Mouse (Mus musculus) embryonic fibroblast, embryonic 13.5 days (primary cell): Measurements from ENCODE around the gene Gm32742.

ENCODE experiments used
- CTCF ChIP-seq: IDR thresholded peaks from 2 replicates; pipeline ENCODE4 v1.5.1; 2011; ENCODE audit warnings: mild to moderate bottlenecking, control low read depth, low read length, moderate library complexity, borderline replicate concordance; ENCODE audit not compliant: insufficient read depth
- POLR2A ChIP-seq: IDR thresholded peaks from 2 replicates; pipeline ENCODE4 v1.6.1; 2011; ENCODE audit warnings: low read depth, mild to moderate bottlenecking, control low read depth, low read length, moderate library complexity

DNA sequence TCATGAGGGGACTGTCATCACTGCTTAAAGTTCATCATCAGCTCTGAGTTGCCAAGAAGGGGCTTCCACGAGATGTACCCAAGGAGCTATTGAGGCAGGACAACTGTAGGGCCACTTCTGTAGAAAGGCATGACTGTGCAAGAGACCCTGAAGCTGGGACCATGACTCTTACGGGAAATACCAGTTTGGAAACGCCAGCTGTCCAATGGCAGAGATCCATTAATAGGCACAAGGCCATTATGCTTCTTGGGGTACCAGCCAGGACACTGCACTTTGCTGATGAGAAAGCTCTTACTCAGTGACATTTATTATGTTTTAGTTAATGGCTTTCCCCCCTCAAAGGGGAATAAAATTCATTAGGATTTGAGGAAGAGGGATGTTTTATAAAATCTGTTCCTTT is 24.6 kb downstream of the Gm32742 start:
- TF ChIP-seq CTCF (no peak), POLR2A (no peak)
